Mouse (Mus musculus): ENCODE measurements around the gene Dbh.

DNA sequence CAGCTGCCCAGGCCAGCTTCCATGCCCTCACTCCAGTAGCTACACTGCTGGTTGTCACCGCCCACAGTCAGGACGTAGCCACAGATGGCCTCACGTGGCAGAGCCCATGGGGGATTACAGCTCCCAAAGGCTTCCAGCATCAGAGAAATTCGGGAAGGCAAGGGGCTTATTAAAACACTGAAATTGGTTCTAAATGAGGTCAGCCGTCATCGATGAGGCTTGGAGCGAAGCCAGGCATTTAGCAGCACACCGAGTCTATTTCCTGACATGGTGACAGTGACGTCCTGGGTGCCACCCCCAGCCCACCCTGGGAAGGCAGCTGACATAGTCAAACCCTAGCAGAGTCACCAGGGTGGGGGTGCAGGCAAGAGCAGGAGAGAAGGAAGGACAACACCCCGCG, 2.4 kb upstream of the Dbh start:
- TF ChIP-seq CTCF (IDR thresholded peaks at IDR 0.05) = no peak
- no peak for TF ChIP-seq EP300 (IDR thresholded peaks at IDR 0.05)
